Mouse (Mus musculus) MEL (cell line): ENCODE measurements at regions not wholly inside any gene's neighbourhood (a gene's known extent, or its start where the extent isn't known, plus 50 kb on each side); places are given as distances from the start of the nearest gene placed in this dataset.

Experiments used
- DNase-seq: peaks from one replicate; pipeline ENCODE4 v3.0.0; 2011; ENCODE audit warnings: low read depth, low spot score
- H3K27ac ChIP-seq: 2 replicates; pipeline ENCODE4 v1.5.1; 2012; ENCODE audit warnings: low read depth, mild to moderate bottlenecking, control low read depth, low read length, moderate library complexity; ENCODE audit not compliant: control insufficient read depth
- H3K27me3 ChIP-seq, 2 experiments: fragments of 150-350 bp in 1 of 2; sonication (generic) in 1 of 2; 2 replicates each; pipeline ENCODE4 v1.6.1; 2012; ENCODE audit warnings: low read length in 2 of 2, mild to moderate bottlenecking in 2 of 2, improper control_type of control experiment in 1 of 2, moderate library complexity in 1 of 2; ENCODE audit not compliant: insufficient read depth in 2 of 2, control insufficient read depth in 1 of 2
- H3K36me3 ChIP-seq, 2 experiments: 2 replicates each; pipeline ENCODE4 v1.6.1; 2012 to 2014; ENCODE audit warnings: low read length in 2 of 2, improper control_type of control experiment in 1 of 2, inconsistent platforms in 1 of 2, mild to moderate bottlenecking in 1 of 2; ENCODE audit not compliant: insufficient read depth in 2 of 2, control insufficient read depth in 1 of 2
- H3K4me1 ChIP-seq, 2 experiments: fragments of 150-350 bp in 1 of 2; sonication (generic) in 1 of 2; 2 replicates each; pipeline ENCODE4 v1.6.1; 2012; ENCODE audit warnings: low read length in 2 of 2, improper control_type of control experiment in 1 of 2, mild to moderate bottlenecking in 1 of 2; ENCODE audit not compliant: insufficient read depth in 2 of 2, control insufficient read depth in 1 of 2
- H3K4me3 ChIP-seq, 2 experiments: fragments of 150-350 bp in 1 of 2; sonication (generic) in 1 of 2; 2 replicates each; pipeline ENCODE4 v1.5.1; 2012; ENCODE audit warnings: low read depth in 2 of 2, low read length in 2 of 2, mild to moderate bottlenecking in 2 of 2, moderate library complexity in 2 of 2, control low read depth in 1 of 2, improper control_type of control experiment in 1 of 2; ENCODE audit not compliant: control insufficient read depth in 1 of 2, insufficient read depth in 1 of 2
- H3K79me2 ChIP-seq: 2 replicates; pipeline ENCODE4 v1.6.1; 2012; ENCODE audit warnings: mild to moderate bottlenecking, low read length, moderate library complexity; ENCODE audit not compliant: control insufficient read depth, poor library complexity, insufficient read depth
- H3K9ac ChIP-seq: 2 replicates; pipeline ENCODE4 v1.6.1; 2012; ENCODE audit warnings: low read depth, mild to moderate bottlenecking, control low read depth, low read length, moderate library complexity; ENCODE audit not compliant: control insufficient read depth, poor library complexity, severe bottlenecking
- H3K9me3 ChIP-seq: fragments of 150-350 bp; sonication (generic); replicated peaks from 2 replicates; pipeline ENCODE4 v1.6.1; 2012; ENCODE audit warnings: mild to moderate bottlenecking, low read length, improper control_type of control experiment, moderate library complexity; ENCODE audit not compliant: insufficient read depth
- CHD1 ChIP-seq: IDR thresholded peaks from 2 replicates; pipeline ENCODE4 v1.6.1; 2012; ENCODE audit warnings: low read depth, mild to moderate bottlenecking, inconsistent platforms, low read length, improper control_type of control experiment
- GABPA ChIP-seq: IDR thresholded peaks from 2 replicates; pipeline ENCODE4 v1.6.1; 2012; ENCODE audit warnings: low read depth, mild to moderate bottlenecking, inconsistent platforms, low read length, improper control_type of control experiment, moderate library complexity
- HCFC1 ChIP-seq: IDR thresholded peaks from 2 replicates; pipeline ENCODE4 v1.6.1; 2012; ENCODE audit warnings: low read depth, mild to moderate bottlenecking, inconsistent platforms, low read length, improper control_type of control experiment, moderate library complexity
- JUND ChIP-seq: IDR thresholded peaks from 2 replicates; pipeline ENCODE4 v1.6.1; 2011; ENCODE audit warnings: low read depth, mild to moderate bottlenecking, improper control_type of control experiment, low read length
- KAT2A ChIP-seq: conservative IDR thresholded peaks from 2 replicates; pipeline ENCODE4 v1.6.1; 2012; ENCODE audit warnings: low read depth, low read length, improper control_type of control experiment, inconsistent platforms
- MAFK ChIP-seq: IDR thresholded peaks from 2 replicates; pipeline ENCODE4 v1.6.1; 2011; ENCODE audit warnings: low read depth, mild to moderate bottlenecking, low read length, improper control_type of control experiment, borderline replicate concordance
- MAX ChIP-seq: IDR thresholded peaks from 2 replicates; pipeline ENCODE4 v1.6.1; 2011; ENCODE audit warnings: low read length, improper control_type of control experiment
- MXI1 ChIP-seq: IDR thresholded peaks from 2 replicates; pipeline ENCODE4 v1.6.1; 2011; ENCODE audit warnings: mild to moderate bottlenecking, low read depth, low read length, improper control_type of control experiment
- MYB ChIP-seq: IDR thresholded peaks from 2 replicates; pipeline ENCODE4 v1.6.1; 2011; ENCODE audit warnings: mild to moderate bottlenecking, low read depth, low read length, improper control_type of control experiment
- NRF1 ChIP-seq: IDR thresholded peaks from 2 replicates; pipeline ENCODE4 v1.6.1; 2014; ENCODE audit warnings: low read depth, mild to moderate bottlenecking, inconsistent platforms, low read length, improper control_type of control experiment, moderate library complexity; ENCODE audit not compliant: poor library complexity, insufficient read depth, severe bottlenecking
- POLR2A ChIP-seq, 2 experiments: IDR thresholded peaks; 2 replicates each; pipeline ENCODE4 v1.6.1; 2011 to 2012; ENCODE audit warnings: low read length in 2 of 2, mild to moderate bottlenecking in 2 of 2, control low read depth in 1 of 2, improper control_type of control experiment in 1 of 2, low read depth in 1 of 2, moderate library complexity in 1 of 2; ENCODE audit not compliant: control insufficient read depth in 1 of 2, insufficient read depth in 1 of 2, poor library complexity in 1 of 2
- POLR2AphosphoS5 ChIP-seq: IDR thresholded peaks from 2 replicates; pipeline ENCODE4 v1.6.1; 2012; ENCODE audit warnings: low read depth, borderline replicate concordance, mild to moderate bottlenecking, inconsistent platforms, low read length, moderate library complexity, mixed read lengths
- RAD21 ChIP-seq: IDR thresholded peaks from 2 replicates; pipeline ENCODE4 v1.6.1; 2011; ENCODE audit warnings: mild to moderate bottlenecking, low read depth, low read length, improper control_type of control experiment
- RCOR1 ChIP-seq: IDR thresholded peaks from 2 replicates; pipeline ENCODE4 v1.6.1; 2012; ENCODE audit warnings: low read depth, mild to moderate bottlenecking, inconsistent platforms, low read length, improper control_type of control experiment
- SIN3A ChIP-seq: IDR thresholded peaks from 2 replicates; pipeline ENCODE4 v1.6.1; 2012; ENCODE audit warnings: low read length, improper control_type of control experiment, inconsistent platforms
- SMC3 ChIP-seq: IDR thresholded peaks from 2 replicates; pipeline ENCODE4 v1.6.1; 2011; ENCODE audit warnings: low read depth, low read length, improper control_type of control experiment
- TAL1 ChIP-seq: IDR thresholded peaks from 2 replicates; pipeline ENCODE4 v1.6.1; 2012; ENCODE audit warnings: mild to moderate bottlenecking, inconsistent platforms, low read length, moderate library complexity, mixed read lengths
- TCF12 ChIP-seq: IDR thresholded peaks from 2 replicates; pipeline ENCODE4 v1.6.1; 2014; ENCODE audit warnings: low read depth, mild to moderate bottlenecking, inconsistent platforms, low read length, improper control_type of control experiment, moderate library complexity
- USF2 ChIP-seq, 2 experiments: IDR thresholded peaks; 2 replicates each; pipeline ENCODE4 v1.6.1; 2011 to 2012; ENCODE audit warnings: improper control_type of control experiment in 2 of 2, low read length in 2 of 2, borderline replicate concordance in 1 of 2, inconsistent platforms in 1 of 2, low read depth in 1 of 2, mild to moderate bottlenecking in 1 of 2; ENCODE audit not compliant: insufficient read depth in 1 of 2
- ZC3H11A ChIP-seq: IDR thresholded peaks from 2 replicates; pipeline ENCODE4 v1.6.1; 2012; ENCODE audit warnings: low read depth, mild to moderate bottlenecking, inconsistent platforms, low read length, improper control_type of control experiment
- ZNF384 ChIP-seq: IDR thresholded peaks from 2 replicates; pipeline ENCODE4 v1.6.1; 2012; ENCODE audit warnings: low read depth, mild to moderate bottlenecking, inconsistent platforms, low read length, improper control_type of control experiment

DNA sequence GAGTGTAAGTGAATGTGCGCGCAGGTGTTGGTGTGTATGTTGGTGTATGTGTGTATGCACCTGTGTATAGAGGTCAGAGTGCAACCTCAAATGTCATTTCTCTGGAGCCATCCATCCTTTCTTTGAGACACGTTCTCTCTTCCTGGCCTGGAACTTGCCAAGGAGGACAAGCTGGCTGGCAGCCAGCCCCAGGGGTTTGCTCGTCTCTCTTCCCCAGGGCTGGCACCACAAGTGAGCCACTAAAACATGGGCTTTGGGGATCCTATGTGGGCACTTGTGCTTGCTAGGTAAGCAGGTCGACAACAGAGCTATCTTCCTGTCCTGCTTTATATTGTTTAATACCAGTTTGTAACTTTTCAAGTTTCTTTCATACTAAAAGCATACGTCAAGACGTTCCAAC lies 189.8 kb upstream of the Cxcr4 start:
- Histone ChIP-seq H3K36me3 (no peaks in the 10 kb centered on the region), H3K4me1 (no peaks in the 10 kb centered on the region), H3K9ac (no peak overlapping the region), H3K9me3 (no peaks in the 10 kb centered on the region), H3K27ac (no peak overlapping the region), H3K27me3 (no peaks in the 10 kb centered on the region), H3K79me2 (no peaks in the 10 kb centered on the region), H3K4me3 (no peak overlapping the region)
- no peak for DNase-seq
- TF ChIP-seq TAL1 (no peak), JUND (no peak), ZC3H11A (no peak), NRF1 (no peak), MAX (no peak), SIN3A (no peak), ZNF384 (no peak), TCF12 (no peak), KAT2A (no peak), MYB (no peak), RCOR1 (no peak), POLR2AphosphoS5 (no peak), POLR2A (IDR thresholded peaks at IDR 0.05; ENCODE audit: control insufficient read depth in 1 of 2, insufficient read depth in 1 of 2, low read depth in 1 of 2, low read length in 2 of 2, poor library complexity in 1 of 2) (no peak)

DNA sequence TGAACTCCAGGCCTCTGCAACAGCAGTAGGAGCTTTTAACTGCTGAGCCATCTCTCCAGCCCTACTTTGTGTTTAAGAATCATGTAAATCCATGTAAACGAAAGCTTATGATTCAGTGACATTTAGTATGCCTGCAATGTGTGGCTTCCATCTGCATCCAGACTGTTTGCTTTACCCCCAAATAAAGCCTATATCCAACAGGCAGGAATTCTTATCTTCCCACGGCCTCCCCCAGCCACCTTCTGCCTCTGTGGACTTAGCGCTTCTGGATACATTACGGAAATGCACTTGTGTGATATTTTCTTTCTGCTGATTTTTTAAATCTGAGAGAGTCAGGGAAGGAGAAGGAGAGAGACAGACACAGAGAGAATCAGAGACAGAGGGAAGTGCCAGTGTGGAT lies 189.2 kb upstream of the Cxcr4 start:
- no peaks in the 10 kb centered on the region for H3K4me1 ChIP-seq
- no peak overlapping the region for H3K27ac ChIP-seq
- no peaks in the 10 kb centered on the region for H3K79me2 ChIP-seq
- DNase-seq, result no peak
- no peak overlapping the region for H3K4me3 ChIP-seq
- H3K27me3 ChIP-seq, result no peaks in the 10 kb centered on the region
- no peak for TF ChIP-seq RAD21
- no peak for TF ChIP-seq CHD1
- no peak for TF ChIP-seq SMC3
- no peak for TF ChIP-seq HCFC1
- no peak for TF ChIP-seq MXI1
- no peak for TF ChIP-seq POLR2AphosphoS5
- TF ChIP-seq USF2 (IDR thresholded peaks at IDR 0.05; ENCODE audit: borderline replicate concordance in 1 of 2, insufficient read depth in 1 of 2, low read depth in 1 of 2, low read length in 2 of 2), result no peak
- TF ChIP-seq GABPA, result no peak
- TF ChIP-seq MAFK, result no peak
- TF ChIP-seq ZNF384, result no peak
- TF ChIP-seq JUND, result no peak
- no peak for TF ChIP-seq TCF12
- TF ChIP-seq MAX, result no peak
- no peaks in the 10 kb centered on the region for H3K36me3 ChIP-seq
- H3K9me3 ChIP-seq, result no peaks in the 10 kb centered on the region
- H3K9ac ChIP-seq, result no peak overlapping the region
